Mouse (Mus musculus) kidney, embryonic 15.5 days (tissue): ENCODE measurements at regions not wholly inside any gene's neighbourhood (a gene's known extent, or its start where the extent isn't known, plus 50 kb on each side); places are given as distances from the start of the nearest gene placed in this dataset.
"Not testable (repeated sequence)": the region's sequence is repeated elsewhere in the genome, so short reads cannot be mapped to it uniquely, and the experiment has no call there.

Experiments
- ATAC-seq: fragments of 200-750 bp; cut with Nextera tagmentation; replicated peaks from 2 replicates; pipeline ENCODE4 v1.8.0; 2017; ENCODE audit warnings: moderate TSS enrichment; ENCODE audit not compliant: low FRiP score
- H3K27ac ChIP-seq: fragments of 300-500 bp; sonication (generic); 2 replicates; pipeline ENCODE4 v1.5.1; 2015; ENCODE audit warnings: mild to moderate bottlenecking, inconsistent platforms
- H3K27me3 ChIP-seq: fragments of 300-500 bp; sonication (generic); 2 replicates; pipeline ENCODE4 v1.6.1; 2015; ENCODE audit warnings: inconsistent platforms
- H3K36me3 ChIP-seq: fragments of 300-500 bp; sonication (generic); 2 replicates; pipeline ENCODE4 v1.6.1; 2015; ENCODE audit warnings: inconsistent platforms
- H3K4me1 ChIP-seq: fragments of 300-500 bp; sonication (generic); 2 replicates; pipeline ENCODE4 v1.6.1; 2015; ENCODE audit warnings: inconsistent platforms
- H3K4me2 ChIP-seq: fragments of 300-500 bp; sonication (generic); 2 replicates; pipeline ENCODE4 v1.6.1; 2015; ENCODE audit warnings: moderate library complexity, mild to moderate bottlenecking, inconsistent platforms
- H3K4me3 ChIP-seq: fragments of 300-500 bp; sonication (generic); replicated peaks from 2 replicates; pipeline ENCODE4 v1.5.1; 2015; ENCODE audit warnings: mild to moderate bottlenecking, inconsistent platforms
- H3K9ac ChIP-seq: fragments of 300-500 bp; sonication (generic); 2 replicates; pipeline ENCODE4 v1.6.1; 2015; ENCODE audit warnings: mild to moderate bottlenecking, inconsistent platforms
- H3K9me3 ChIP-seq: fragments of 300-500 bp; sonication (generic); replicated peaks from 2 replicates; pipeline ENCODE4 v1.6.1; 2016; ENCODE audit warnings: inconsistent platforms
- WGBS: fragments of 180-500 bp; shearing (Covaris S2); methylation state at CpG from one replicate; pipeline ENCODE4 v1.1.7; 2015; ENCODE audit warnings: mixed read lengths; 5-methylcytosine and 5-hydroxymethylcytosine counted together

GRCm38 (mm10) chr9:11885784-11886183, 981.2 kb upstream of the Cntn5 start:
- Histone ChIP-seq H3K4me2 (no peak overlapping the region), H3K9me3 (no peaks in the 10 kb centered on the region), H3K36me3 (no peaks in the 10 kb centered on the region), H3K9ac (no peak overlapping the region), H3K4me3 (no peak overlapping the region), H3K4me1 (no peaks in the 10 kb centered on the region), H3K27ac (no peak overlapping the region), H3K27me3 (no peaks in the 10 kb centered on the region)
- no peak for ATAC-seq
- WGBS = 78% methylated on average over 1 of the region's 1 CpGs

- Histone ChIP-seq H3K36me3 (no peaks in the 10 kb centered on the region), H3K4me1 (no peaks in the 10 kb centered on the region), H3K4me3 (no peak overlapping the region), H3K9me3 (no peaks in the 10 kb centered on the region), H3K4me2 (no peak overlapping the region), H3K27me3 (no peaks in the 10 kb centered on the region), H3K27ac (no peak overlapping the region), H3K9ac (no peak overlapping the region)
- WGBS = 73% methylated on average over 1 of the region's 1 CpGs
- ATAC-seq = no peak
These were observed 967.5 kb upstream of the Cntn5 start for GRCm38 (mm10) chr9:11872059-11872458.

- WGBS = 85% methylated on average over 1 of the region's 1 CpGs
- no peaks in the 10 kb centered on the region for H3K4me1 ChIP-seq
- no peaks in the 10 kb centered on the region for H3K27me3 ChIP-seq
- H3K9me3 ChIP-seq = no peaks in the 10 kb centered on the region
- H3K27ac ChIP-seq = no peak overlapping the region
- H3K4me2 ChIP-seq = no peak overlapping the region
- H3K36me3 ChIP-seq = no peaks in the 10 kb centered on the region
- H3K9ac ChIP-seq = no peak overlapping the region
- no peak overlapping the region for H3K4me3 ChIP-seq
- no peak for ATAC-seq
These were observed 966.9 kb upstream of the Cntn5 start for GRCm38 (mm10) chr9:11871489-11871888.

GRCm38 (mm10) chr9:11848692-11849091, 944.1 kb upstream of the Cntn5 start:
- not testable (repeated sequence) for ATAC-seq, H3K9me3 ChIP-seq, H3K4me1 ChIP-seq, H3K9ac ChIP-seq, H3K27ac ChIP-seq, H3K27me3 ChIP-seq, H3K36me3 ChIP-seq, H3K4me2 ChIP-seq, H3K4me3 ChIP-seq
- WGBS = 79% methylated on average over 3 of the region's 3 CpGs
